Mouse (Mus musculus): ENCODE measurements around the gene Washc2. TPM values are rescaled to one million over a fixed set of nuclear protein-coding genes. Genes with fewer than 3 reads are reported as not detected.

Gene Washc2
- polyA plus RNA-seq (2012; rRNA removed): 104 and 105 TPM in 2 replicates

GRCm38 (mm10) chr6:116207729-116208534 is at the start of gene Washc2:
Gene Washc2 (plus strand): TSS chr6:116208038.

GRCm38 (mm10) chr6:116193394-116194393 is 14.1 kb upstream of the Washc2 start, which contains the start of gene Tmcc1:
Gene Tmcc1 (minus strand): TSS chr6:116193486.

GRCm38 (mm10) chr6:116264018-116264651 is 56.3 kb downstream of the Washc2 start, which contains the start of gene Zfand4:
Gene Zfand4 (plus strand): TSS chr6:116264222.

Other genes with a start within 250 kb of the Washc2 start
- 47.1 and 51.8 TPM in 2 replicates for gene Plxnd1, start 213.0 kb upstream of the Washc2 start, polyA plus RNA-seq (2012; rRNA removed)
- gene Tmcc1, start 14.6 kb upstream of the Washc2 start, polyA plus RNA-seq (2012; rRNA removed): 49.0 and 49.8 TPM in 2 replicates
- 6.5 and 7.3 TPM in 2 replicates for gene Zfand4, start 56.2 kb downstream of the Washc2 start, polyA plus RNA-seq (2012; rRNA removed)
- 112 and 125 TPM in 2 replicates for gene March8, start 130.0 kb downstream of the Washc2 start, polyA plus RNA-seq (2012; rRNA removed)

All from central nervous system, embryonic 18 days (tissue).